Mouse (Mus musculus) kidney, postnatal 36 days (tissue): ENCODE data around the gene Tmed10.

Experiments used
- DNase-seq, 2 experiments: peaks; one replicate each; pipeline ENCODE4 v3.0.0; 2021 to 2022; ENCODE audit warnings: mixed read lengths in 2 of 2

Gene Tmed10

DNA sequence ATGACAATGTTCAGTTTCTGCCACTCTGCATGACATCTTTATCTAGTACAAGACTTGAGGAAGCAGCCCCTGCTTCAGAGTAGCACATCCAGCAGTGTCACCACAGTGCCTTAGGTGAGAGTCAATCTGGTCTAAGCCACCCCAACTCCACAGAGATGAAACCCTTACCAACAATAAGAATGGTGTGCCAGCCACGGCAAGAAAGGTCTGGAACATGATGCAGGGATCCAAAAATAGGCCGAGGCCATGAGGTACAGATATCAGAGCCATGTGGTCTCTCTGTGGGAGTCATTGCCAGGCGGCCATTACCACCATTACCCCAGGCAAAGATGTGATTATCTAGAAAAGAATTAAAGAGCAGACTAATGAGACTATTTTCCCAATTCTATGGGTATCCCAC lies 66.0 kb downstream of the Tmed10 start:
- no peak for DNase-seq

- peak; percentile 85 to 91 for DNase-seq
These were observed 69.3 kb downstream of the Tmed10 start for GRCm38 (mm10) chr12:85305247-85305892.

DNA sequence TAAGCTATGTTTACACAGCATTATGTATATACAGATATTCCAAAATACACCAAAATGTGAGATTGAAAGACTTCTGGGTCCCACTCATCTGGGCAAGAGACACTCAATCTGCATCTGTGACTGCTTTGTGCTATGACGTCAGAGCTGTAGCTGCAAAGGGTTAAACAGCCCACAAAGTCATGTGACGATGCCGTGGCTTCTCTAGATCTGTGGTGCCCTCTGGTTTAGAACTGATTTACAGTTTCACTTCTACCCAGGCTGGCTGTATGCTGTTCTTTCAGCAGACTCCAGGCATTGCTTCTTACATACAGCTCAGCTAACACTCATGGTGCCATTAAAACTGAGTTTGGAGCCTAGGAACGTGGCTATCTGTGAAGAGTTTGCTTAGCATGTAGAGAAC lies 69.9 kb downstream of the Tmed10 start:
- peak in 1 of 2 experiments; percentile 24 for DNase-seq

DNA sequence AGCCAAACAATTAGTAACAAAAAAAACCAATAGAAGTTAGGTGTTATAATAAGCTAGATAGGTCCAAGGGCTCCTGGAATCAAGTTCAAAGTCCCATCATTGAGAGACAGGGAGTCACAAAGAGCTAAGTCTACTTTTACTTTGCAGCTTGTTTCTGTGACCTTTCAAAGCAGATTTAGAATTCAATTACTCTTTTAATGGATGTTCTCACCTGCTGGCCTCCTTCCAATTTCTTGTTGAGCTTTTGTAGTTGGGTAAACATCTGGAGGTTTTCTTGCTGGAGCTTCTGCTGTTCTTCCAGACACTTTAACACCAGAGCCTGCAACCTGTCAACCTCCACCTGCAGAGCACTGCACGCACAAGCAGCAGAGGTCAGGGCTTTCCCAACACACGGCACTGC lies 71.4 kb downstream of the Tmed10 start:
- peak; percentile 31 to 39 for DNase-seq

DNA sequence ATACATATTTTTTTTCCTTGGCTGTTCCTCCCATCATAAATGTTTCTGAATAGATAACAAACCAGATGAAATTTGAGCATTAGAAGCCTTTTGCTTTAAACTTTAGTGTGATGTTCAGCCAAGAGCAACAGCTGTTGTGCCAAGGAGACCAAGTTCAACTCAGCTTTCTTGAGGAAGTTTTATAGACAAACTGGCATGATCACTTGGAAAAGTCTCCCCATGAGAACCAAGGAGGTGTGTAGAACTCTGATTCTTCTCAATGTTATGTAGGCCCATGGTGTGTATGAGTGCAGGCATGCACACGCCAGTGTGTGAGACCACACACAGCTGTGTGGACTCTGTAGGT lies 75.8 kb downstream of the Tmed10 start:
- peak in 1 of 2 experiments; percentile 31 for DNase-seq

GRCm38 (mm10) chr12:85298127-85298834 lies 76.4 kb downstream of the Tmed10 start:
- peak in 1 of 2 experiments; percentile 24 for DNase-seq

DNA sequence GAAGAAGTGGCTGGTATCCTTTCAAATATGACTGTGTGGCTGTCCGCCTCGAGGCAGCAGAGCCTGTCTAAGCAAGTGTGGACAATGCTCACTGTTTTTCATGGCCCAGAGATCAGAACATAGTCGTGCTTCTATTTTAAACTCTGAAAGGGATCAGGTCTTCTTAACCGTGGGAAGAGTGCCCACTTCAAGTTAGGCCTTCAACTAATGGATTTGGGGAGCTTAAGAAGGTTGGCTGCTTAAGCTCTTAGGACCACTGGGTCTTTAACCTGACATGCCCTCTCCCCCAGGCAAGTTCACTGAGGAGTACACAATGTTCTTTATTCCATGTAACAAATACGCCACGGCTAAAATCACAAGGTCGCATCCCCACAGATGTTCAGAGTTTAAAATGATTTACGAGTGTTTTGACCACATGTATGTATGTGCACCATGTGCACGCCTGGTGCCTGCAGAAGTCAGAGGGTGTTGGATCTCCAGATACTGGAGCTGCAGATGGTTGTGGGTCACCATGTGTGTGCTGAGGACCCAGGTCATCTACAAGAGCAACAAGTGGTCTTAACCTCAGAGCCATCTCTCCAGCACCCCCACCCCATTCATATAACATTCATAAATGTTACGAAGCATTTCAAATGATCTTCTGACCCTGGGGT lies 77.2 kb downstream of the Tmed10 start:
- peak; percentile 16 to 23 for DNase-seq

GRCm38 (mm10) chr12:85296915-85297314 lies 77.7 kb downstream of the Tmed10 start:
- no peak for DNase-seq

DNA sequence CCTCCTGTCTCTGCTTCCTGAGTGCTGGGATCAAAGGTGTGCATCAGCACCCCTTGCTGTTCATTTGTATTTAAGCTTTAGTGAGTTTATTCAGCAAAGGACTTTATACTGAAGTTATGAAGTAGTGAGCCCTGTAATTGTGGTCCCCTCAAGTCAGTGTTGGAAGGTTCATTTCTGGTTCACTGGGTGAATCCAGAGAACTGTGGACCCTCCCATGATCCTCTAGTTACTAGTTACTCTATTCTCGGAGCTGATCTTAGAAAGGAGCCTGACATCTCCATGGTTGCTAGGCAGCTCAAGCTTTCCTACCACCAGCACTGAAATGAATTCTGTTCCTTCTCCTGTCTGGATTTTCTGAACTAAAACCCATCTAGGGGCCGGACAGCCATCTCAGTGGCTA lies 79.1 kb downstream of the Tmed10 start:
- DNase-seq, result peak; percentile 21 to 23

- no peak for DNase-seq
These were observed 81.7 kb downstream of the Tmed10 start for GRCm38 (mm10) chr12:85292906-85293305.

DNA sequence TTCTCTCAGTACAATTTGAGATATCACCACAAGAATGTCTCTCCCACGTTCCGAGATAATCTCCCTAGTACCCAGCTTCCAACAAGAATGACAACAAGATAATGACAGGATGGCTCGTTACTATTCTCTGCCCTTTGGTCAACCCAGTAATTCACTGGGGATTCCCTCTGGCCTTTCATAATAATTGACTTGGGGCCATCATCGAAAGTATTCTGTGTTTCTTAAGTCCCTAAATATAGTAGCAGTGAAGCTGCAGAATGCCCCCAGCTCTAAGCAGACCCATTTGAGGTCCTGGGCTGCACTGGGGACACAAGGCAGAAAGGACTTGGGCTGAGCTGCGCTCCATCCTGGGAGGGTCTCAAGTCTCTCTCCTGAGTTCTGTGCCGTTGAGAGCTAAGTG lies 82.4 kb downstream of the Tmed10 start:
- DNase-seq, result no peak

DNA sequence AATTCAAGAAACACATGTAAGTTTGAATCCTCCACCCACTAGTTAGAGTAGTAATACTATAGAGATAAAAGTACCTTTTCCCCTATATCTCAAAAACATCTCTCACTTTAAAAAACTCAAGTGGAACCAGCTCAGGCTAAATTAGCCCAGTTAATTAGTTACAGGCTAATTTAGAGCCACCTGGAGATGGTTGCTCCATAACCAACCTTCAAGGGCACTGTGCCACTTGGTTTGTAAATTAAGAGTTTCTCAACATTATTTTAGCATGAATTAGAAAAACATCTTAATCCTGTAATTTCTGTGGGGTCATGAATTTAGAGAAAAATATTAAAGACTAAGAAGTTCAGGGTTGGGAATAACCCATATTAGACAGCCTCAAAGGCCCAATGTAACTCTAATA lies 83.1 kb downstream of the Tmed10 start:
- peak; percentile 54 to 68 for DNase-seq

- peak; percentile 50 to 58 for DNase-seq
These were observed 84.0 kb downstream of the Tmed10 start for GRCm38 (mm10) chr12:85290633-85291032.
